Mouse (Mus musculus) small intestine, adult 2 months (tissue): Measurements from ENCODE around the gene Cdc14a.

Source experiments
- CTCF ChIP-seq: fragments of 200-500 bp; IDR thresholded peaks from 2 replicates; pipeline ENCODE4 v1.5.1; 2012; ENCODE audit warnings: low read depth, mild to moderate bottlenecking, control low read depth, inconsistent platforms, low read length, moderate library complexity, mixed read lengths; ENCODE audit not compliant: insufficient replicate concordance, insufficient read length; ENCODE audit errors: extremely low read depth
- POLR2A ChIP-seq: fragments of 200-500 bp; IDR thresholded peaks from 2 replicates; pipeline ENCODE4 v1.6.1; 2012; ENCODE audit warnings: low read depth, mild to moderate bottlenecking, control low read depth, inconsistent platforms, low read length, moderate library complexity

GRCm38 (mm10) chr3:116333229-116333628 is 90.6 kb downstream of the Cdc14a start:
- TF ChIP-seq CTCF (peak; percentile 89), POLR2A (no peak)
